Mouse (Mus musculus): ENCODE measurements around the gene Hbb-bs.

DNA sequence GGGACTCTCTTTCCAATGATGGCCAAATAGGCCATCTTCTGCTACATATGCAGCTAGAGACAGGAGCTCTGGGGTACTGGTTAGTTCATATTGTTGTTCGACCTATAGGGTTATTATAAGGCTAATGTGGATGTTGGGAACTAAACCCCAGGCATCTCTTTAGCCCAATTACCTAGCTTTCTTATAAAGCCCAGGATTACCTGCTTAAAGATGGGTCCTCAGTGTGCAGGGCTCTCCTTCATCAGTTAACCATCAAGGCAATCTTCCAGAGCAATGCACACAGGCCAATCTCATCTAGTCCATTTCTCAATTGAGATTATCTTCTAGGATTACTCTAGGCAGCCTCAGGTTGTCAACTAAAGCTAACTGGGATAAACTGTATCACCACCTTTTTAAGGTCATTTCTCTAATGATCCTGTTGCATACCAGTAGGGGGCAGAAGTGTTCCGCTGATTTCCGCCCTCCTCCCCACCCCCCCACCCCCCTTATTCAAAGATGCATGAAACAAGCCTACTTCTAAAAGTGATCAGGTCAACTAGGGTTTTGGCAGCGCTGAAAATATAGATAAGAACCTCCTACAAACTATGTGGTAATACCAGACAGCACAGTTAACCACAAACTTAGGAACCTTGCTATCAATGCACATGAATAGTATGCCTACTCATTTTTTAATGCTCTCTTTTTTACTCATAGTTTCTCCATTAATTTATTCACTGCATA is 35.1 kb downstream of the Hbb-bs start:
- TF ChIP-seq CHD2 (IDR thresholded peaks at IDR 0.05; ENCODE audit: low read depth, low read length) = no peak
- no peak for TF ChIP-seq HCFC1 (IDR thresholded peaks at IDR 0.05; ENCODE audit: borderline replicate concordance, insufficient read depth, low read length)
- TF ChIP-seq ZNF384 (IDR thresholded peaks at IDR 0.05; ENCODE audit: low read depth, low read length) = no peak
- no peak for TF ChIP-seq ZC3H11A (IDR thresholded peaks at IDR 0.05; ENCODE audit: borderline replicate concordance, low read depth, low read length)
